Mouse (Mus musculus): ENCODE data around the gene Map4k3. TPM values are rescaled to one million over a fixed set of nuclear protein-coding genes. Genes with fewer than 3 reads are reported as not detected.
A peak's percentile ranks its signal among the peaks of the same experiment; 100 is the strongest.

The Map4k3 gene
- 15.2 and 16.9 TPM in 2 replicates for polyA plus RNA-seq (2015; fragmentation: Nextera tagmentation; extraction: Ambion mirVana)

DNA sequence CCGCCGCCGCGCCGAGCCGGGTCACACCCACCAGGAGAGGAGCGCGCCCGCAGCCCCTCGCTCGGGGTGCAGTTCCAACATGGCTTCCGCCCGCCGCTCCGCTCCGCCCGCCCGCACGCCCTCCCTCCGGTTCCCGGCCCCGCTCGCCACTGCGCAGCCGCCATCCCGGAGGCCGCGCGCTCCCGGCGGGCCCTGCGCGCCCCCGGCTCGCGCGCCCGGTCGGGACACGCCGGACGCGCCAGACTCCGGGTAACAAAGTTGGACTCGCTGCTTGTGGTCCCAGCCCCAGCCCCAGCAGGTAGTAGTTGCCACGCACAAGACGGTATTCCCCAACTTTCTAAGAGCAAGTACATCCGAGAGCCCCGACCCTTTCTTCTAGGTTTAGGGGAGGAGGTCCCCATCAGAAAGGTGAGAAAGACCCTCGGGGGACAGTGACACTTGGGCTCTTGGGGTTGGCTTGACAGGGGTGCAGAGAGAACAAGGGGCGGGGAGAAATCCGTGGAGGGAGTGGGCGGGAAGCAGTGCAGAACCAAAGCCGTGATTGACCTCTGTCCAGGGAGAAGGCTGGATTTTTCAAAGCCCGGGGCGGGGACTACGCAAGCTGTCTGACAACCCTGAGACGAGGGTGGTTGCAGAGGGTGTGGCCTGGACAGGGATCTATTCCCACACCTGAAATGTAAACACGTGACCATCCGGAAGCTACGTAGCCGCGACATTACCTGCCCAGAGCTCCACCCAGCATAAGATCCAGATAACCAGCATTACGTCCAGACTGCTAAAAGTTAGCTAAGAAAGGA lies at the start of gene Map4k3:
Map4k3 (minus strand) TSS at position 424 of the 797 bp plus-strand sequence.
- no peaks in the 10 kb centered on the region for H3K27me3 ChIP-seq (replicated peaks; ENCODE audit: control insufficient read depth, insufficient read depth, low read length)
- H3K9ac ChIP-seq (ENCODE audit: low read depth, low read length): peak within 1 kb of the TSS; percentile 98
- 0 out of 2 replicates have a peak, but pooled peaks cover 2% of the 10 kb centered on the region for H3K36me3 ChIP-seq (ENCODE audit: control insufficient read depth, insufficient read depth, low read length)
- WGBS: under 1% methylated on average over 51 of the region's 64 CpGs
- ATAC-seq: peak; percentile 94
- H3K9me3 ChIP-seq (ENCODE audit: control insufficient read depth, low read length): no peaks in the 10 kb centered on the region
- peak within 1 kb of the TSS; percentile 99 for H3K27ac ChIP-seq (ENCODE audit: low read length)
- H3K4me3 ChIP-seq (ENCODE audit: low read length): peak within 1 kb of the TSS; percentile 97
- H3K4me2 ChIP-seq (ENCODE audit: low read depth, low read length): peak within 1 kb of the TSS; percentile 79
- H3K4me1 ChIP-seq (ENCODE audit: control insufficient read depth, insufficient read depth, low read length): peaks cover 13% of the 10 kb centered on the region

DNA sequence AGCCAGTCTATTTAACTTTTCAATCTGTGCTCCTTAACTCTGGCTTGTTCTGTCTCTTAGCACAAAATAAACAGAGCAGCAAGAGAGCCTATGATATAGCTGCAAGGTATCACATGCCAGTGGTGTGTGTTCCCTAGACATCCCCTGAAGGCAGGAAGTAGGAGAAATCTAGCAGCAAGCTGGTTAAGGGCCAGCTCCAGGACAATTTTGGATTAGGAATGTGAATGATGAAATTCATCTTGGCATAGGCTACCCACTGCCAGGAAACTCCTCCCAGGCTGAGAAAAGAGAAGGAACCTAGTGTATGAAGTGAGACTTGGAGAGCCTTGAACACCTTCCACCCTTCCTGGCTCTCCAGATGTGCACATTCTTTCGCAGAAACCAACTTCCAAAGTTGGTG lies 49.3 kb upstream of the Map4k3 start:
- H3K9me3 ChIP-seq (ENCODE audit: control insufficient read depth, low read length): no peaks in the 10 kb centered on the region
- H3K27me3 ChIP-seq (replicated peaks; ENCODE audit: control insufficient read depth, insufficient read depth, low read length): no peaks in the 10 kb centered on the region
- no peak overlapping the region for H3K27ac ChIP-seq (ENCODE audit: low read length)
- no peak for ATAC-seq
- H3K9ac ChIP-seq (ENCODE audit: low read depth, low read length): no peak overlapping the region
- peaks cover 5% of the 10 kb centered on the region for H3K4me1 ChIP-seq (ENCODE audit: control insufficient read depth, insufficient read depth, low read length)
- H3K4me2 ChIP-seq (ENCODE audit: low read depth, low read length): no peak overlapping the region
- 96% methylated on average over 1 of the region's 1 CpGs for WGBS
- no peaks in the 10 kb centered on the region for H3K36me3 ChIP-seq (ENCODE audit: control insufficient read depth, insufficient read depth, low read length)
- H3K4me3 ChIP-seq (ENCODE audit: low read length): no peak overlapping the region

DNA sequence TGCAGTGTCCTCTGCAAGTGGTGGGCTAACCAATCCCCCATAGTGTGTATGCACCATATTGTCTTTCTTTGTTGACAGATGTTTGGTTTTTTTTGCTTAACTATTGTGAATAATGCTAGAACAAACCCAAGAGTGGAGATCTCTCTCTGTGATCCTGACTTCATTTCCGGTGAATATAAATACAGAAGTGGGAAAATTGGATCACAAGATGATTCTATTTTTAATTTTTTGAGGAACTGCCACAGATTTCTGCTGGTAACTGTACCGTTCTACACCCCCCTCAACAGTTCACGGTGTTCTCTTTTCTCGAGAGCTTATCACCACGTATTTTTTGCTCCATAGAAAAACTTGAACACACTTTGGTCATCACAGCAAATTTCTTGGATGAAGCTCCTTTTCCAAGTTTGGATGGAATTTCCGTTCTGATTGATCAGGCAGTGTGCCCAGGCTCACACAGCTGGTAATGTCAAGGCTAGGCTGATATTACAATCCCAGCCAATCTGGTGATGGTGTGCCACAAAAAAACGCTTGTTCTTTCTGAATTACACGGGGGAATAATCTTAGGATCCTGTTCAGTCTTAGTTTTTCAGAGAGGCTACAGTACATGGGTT lies 47.0 kb upstream of the Map4k3 start:
- Histone ChIP-seq H3K36me3 (ENCODE audit: control insufficient read depth, insufficient read depth, low read length) (no peaks in the 10 kb centered on the region), H3K27ac (ENCODE audit: low read length) (no peak overlapping the region), H3K4me2 (ENCODE audit: low read depth, low read length) (no peak overlapping the region), H3K9ac (ENCODE audit: low read depth, low read length) (no peak overlapping the region), H3K4me1 (ENCODE audit: control insufficient read depth, insufficient read depth, low read length) (no peaks in the 10 kb centered on the region), H3K9me3 (ENCODE audit: control insufficient read depth, low read length) (no peaks in the 10 kb centered on the region; the same call in 1 of the 2 replicates), H3K27me3 (replicated peaks; ENCODE audit: control insufficient read depth, insufficient read depth, low read length) (no peaks in the 10 kb centered on the region), H3K4me3 (ENCODE audit: low read length) (no peak overlapping the region)
- 76% methylated on average over 8 of the region's 8 CpGs for WGBS
- ATAC-seq: no peak

DNA sequence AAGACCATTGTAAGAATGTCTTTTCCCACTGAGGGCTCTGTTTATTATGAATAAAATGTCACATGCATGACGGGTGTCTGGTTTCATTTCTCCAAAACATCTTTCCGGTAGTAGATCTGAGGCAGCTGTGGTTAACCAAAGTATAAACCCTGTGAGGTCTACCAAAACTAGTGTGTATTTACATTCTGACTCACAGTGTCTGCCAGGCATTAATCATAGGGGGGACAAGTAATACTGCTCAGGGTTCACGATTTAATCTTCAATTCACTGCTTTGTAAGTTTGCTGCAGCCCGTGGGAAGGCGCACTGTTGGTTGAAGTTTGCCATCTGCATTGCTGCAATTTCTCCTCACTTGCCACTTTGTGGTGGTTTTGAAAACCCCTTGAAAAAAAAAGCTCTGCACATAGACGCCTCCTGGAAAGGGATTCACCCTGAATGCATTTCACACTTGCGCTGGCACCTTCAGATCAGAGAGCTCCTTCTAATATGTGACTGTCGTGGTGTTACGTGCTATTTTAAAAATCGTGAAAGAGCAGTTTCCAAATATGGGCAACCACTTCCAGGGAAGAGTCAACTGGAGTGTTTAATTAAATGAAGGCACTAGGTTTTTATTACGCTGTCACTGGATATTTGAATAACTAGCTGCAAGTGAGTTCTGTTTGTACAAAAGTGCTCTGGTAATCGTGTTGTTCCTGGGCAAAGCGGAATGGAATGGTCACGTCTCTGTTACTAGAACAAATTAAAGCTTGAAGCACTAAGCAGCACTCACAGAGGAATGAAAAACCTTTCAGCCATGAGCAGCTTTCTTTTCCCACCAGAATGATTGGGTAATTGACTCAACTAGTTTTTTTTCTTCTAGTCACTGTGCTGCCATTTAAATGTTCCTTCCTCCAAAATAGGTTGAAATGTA lies 44.5 kb upstream of the Map4k3 start:
- Histone ChIP-seq H3K36me3 (ENCODE audit: control insufficient read depth, insufficient read depth, low read length) (no peaks in the 10 kb centered on the region), H3K9ac (ENCODE audit: low read depth, low read length) (no peak overlapping the region), H3K27me3 (replicated peaks; ENCODE audit: control insufficient read depth, insufficient read depth, low read length) (no peaks in the 10 kb centered on the region), H3K4me2 (ENCODE audit: low read depth, low read length) (peak overlapping the region; percentile 20; the same call in 1 of the 2 replicates), H3K9me3 (ENCODE audit: control insufficient read depth, low read length) (no peaks in the 10 kb centered on the region; the same call in 1 of the 2 replicates), H3K27ac (ENCODE audit: low read length) (peak overlapping the region; percentile 29), H3K4me1 (ENCODE audit: control insufficient read depth, insufficient read depth, low read length) (no peaks in the 10 kb centered on the region), H3K4me3 (ENCODE audit: low read length) (no peak overlapping the region)
- 37% methylated on average over 14 of the region's 14 CpGs for WGBS
- ATAC-seq: peak; percentile 63

DNA sequence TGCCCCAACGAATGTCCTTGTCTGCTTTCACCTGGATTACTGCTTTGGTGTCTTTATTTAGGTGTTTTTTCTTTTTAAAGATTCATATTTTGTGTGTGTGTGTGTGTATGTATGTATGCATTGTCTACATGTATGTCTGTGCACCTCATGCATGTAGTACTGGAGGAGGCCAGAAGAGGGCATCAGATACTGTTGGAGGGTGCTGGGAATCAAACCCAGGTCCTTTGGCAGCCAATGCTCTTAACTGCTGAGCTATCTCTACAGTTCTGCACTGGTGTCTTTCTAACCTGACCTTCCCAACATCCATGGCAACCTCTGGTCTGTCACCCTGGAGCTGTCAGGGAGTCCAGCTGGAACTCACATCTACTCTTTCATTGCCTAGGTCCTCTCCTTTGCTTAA lies 41.8 kb upstream of the Map4k3 start:
- no peaks in the 10 kb centered on the region for H3K36me3 ChIP-seq (ENCODE audit: control insufficient read depth, insufficient read depth, low read length)
- no peaks in the 10 kb centered on the region for H3K27me3 ChIP-seq (replicated peaks; ENCODE audit: control insufficient read depth, insufficient read depth, low read length)
- no peak overlapping the region for H3K27ac ChIP-seq (ENCODE audit: low read length)
- ATAC-seq: no peak
- no peak overlapping the region for H3K9ac ChIP-seq (ENCODE audit: low read depth, low read length)
- H3K9me3 ChIP-seq (ENCODE audit: control insufficient read depth, low read length): no peaks in the 10 kb centered on the region; the same call in 1 of the 2 replicates
- no peak overlapping the region for H3K4me3 ChIP-seq (ENCODE audit: low read length)
- no peak overlapping the region for H3K4me2 ChIP-seq (ENCODE audit: low read depth, low read length)
- 92% methylated on average over 1 of the region's 1 CpGs for WGBS
- no peaks in the 10 kb centered on the region for H3K4me1 ChIP-seq (ENCODE audit: control insufficient read depth, insufficient read depth, low read length)

DNA sequence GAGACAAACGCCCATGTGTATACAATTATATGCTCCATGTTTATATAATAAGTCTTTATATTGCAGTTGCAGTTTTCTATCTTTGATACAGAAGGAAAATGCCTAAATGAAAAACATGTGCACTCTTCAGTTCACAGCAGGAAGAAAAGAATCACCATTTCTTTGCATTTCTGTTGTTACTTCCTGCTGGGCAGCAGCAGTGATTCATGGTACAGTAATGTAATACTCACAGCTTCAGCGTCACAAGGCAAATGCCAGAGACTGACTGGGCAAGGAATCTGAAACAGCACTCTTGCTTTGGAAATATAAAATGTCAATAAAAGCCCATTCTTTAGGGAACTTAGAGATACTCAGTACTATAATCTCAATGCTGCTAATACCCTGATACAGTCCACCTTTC lies 36.9 kb upstream of the Map4k3 start:
- Histone ChIP-seq H3K4me3 (ENCODE audit: low read length) (no peak overlapping the region), H3K4me2 (ENCODE audit: low read depth, low read length) (no peak overlapping the region), H3K27ac (ENCODE audit: low read length) (no peak overlapping the region), H3K9me3 (ENCODE audit: control insufficient read depth, low read length) (no peaks in the 10 kb centered on the region; the same call in 1 of the 2 replicates), H3K36me3 (ENCODE audit: control insufficient read depth, insufficient read depth, low read length) (no peaks in the 10 kb centered on the region), H3K27me3 (replicated peaks; ENCODE audit: control insufficient read depth, insufficient read depth, low read length) (no peaks in the 10 kb centered on the region), H3K9ac (ENCODE audit: low read depth, low read length) (no peak overlapping the region), H3K4me1 (ENCODE audit: control insufficient read depth, insufficient read depth, low read length) (no peaks in the 10 kb centered on the region)
- peak; percentile 47; the same call in 1 of the 2 replicates for ATAC-seq
- 29% methylated on average over 2 of the region's 2 CpGs for WGBS

DNA sequence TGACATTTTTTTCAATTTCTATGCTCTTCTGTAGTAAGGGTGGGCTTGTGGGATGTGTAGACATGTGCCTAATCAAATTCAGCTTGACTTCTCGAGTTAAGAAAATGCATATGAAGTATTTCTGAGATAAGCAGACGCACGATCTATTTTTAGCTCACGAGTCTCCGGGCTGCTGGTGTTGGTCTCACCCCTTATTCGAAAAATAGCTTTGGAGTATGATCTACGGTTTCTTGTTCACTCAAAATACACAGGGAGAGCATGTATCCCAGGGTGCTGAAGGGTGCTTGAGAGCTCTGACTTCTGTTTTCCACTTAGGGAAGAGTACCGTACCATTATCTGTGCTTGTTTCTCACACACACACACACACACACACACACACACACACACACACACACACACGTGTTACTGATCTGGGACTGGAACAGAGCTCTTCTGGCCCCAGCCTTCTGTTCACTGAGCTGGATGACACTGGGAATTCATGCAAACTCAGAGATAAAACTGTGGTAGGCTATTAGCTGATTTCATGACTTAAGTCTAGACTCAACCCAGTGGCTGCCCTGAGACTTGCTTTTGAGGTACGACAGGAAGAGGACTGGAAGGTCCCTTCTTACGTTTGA lies 34.9 kb upstream of the Map4k3 start:
- Histone ChIP-seq H3K4me1 (ENCODE audit: control insufficient read depth, insufficient read depth, low read length) (no peaks in the 10 kb centered on the region), H3K4me3 (ENCODE audit: low read length) (no peak overlapping the region), H3K4me2 (ENCODE audit: low read depth, low read length) (no peak overlapping the region), H3K27ac (ENCODE audit: low read length) (no peak overlapping the region), H3K9me3 (ENCODE audit: control insufficient read depth, low read length) (no peaks in the 10 kb centered on the region), H3K27me3 (replicated peaks; ENCODE audit: control insufficient read depth, insufficient read depth, low read length) (no peaks in the 10 kb centered on the region), H3K9ac (ENCODE audit: low read depth, low read length) (no peak overlapping the region), H3K36me3 (ENCODE audit: control insufficient read depth, insufficient read depth, low read length) (no peaks in the 10 kb centered on the region)
- ATAC-seq: peak; percentile 28; the same call in 1 of the 2 replicates
- WGBS: 48% methylated on average over 11 of the region's 11 CpGs

DNA sequence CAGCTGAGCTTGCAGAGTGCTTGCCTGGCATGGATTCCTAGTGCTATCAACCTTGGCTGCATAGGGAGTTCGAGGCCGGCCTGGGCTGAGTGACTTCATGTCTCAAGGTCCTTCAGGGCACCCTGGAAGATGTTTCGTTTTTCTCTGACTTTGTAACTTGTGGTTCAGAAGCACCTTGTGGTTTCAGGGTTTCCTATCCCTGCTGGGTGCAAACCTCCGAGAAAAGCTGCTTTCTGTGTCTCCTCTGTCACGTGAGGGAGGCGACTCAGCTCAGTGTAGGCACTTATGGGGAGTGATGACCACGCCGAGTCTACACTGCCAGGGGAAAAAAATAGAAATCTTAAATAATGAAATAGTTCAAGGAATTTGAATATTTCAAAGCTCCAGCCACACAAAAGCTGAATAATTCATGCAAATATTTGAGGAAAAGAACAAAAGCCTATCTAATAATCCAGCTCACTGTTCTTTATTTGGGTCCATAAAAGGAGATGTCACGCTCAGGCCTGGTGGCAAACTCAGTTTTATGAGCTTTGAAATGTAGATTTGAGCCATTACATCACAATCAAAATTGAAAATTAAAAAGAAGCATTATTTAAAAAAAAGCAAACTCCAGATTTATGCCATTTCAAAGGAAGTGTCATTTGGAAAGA lies 34.2 kb upstream of the Map4k3 start:
- ATAC-seq: no peak
- no peak overlapping the region for H3K4me2 ChIP-seq (ENCODE audit: low read depth, low read length)
- no peak overlapping the region for H3K27ac ChIP-seq (ENCODE audit: low read length)
- no peaks in the 10 kb centered on the region for H3K4me1 ChIP-seq (ENCODE audit: control insufficient read depth, insufficient read depth, low read length)
- 80% methylated on average over 9 of the region's 9 CpGs for WGBS
- H3K9me3 ChIP-seq (ENCODE audit: control insufficient read depth, low read length): no peaks in the 10 kb centered on the region
- no peak overlapping the region for H3K4me3 ChIP-seq (ENCODE audit: low read length)
- H3K27me3 ChIP-seq (replicated peaks; ENCODE audit: control insufficient read depth, insufficient read depth, low read length): no peaks in the 10 kb centered on the region
- no peak overlapping the region for H3K9ac ChIP-seq (ENCODE audit: low read depth, low read length)
- no peaks in the 10 kb centered on the region for H3K36me3 ChIP-seq (ENCODE audit: control insufficient read depth, insufficient read depth, low read length)

All from intestine, embryonic 16.5 days (tissue).